Mouse (Mus musculus) megakaryocyte, embryonic 14.5 days (primary cell): Measurements from ENCODE around the gene Otop3. TPM values are rescaled to one million over a fixed set of nuclear protein-coding genes. Genes with fewer than 3 reads are reported as not detected.

ENCODE experiments used
- H3K27me3 ChIP-seq: replicated peaks from 2 replicates; pipeline ENCODE3; 2012; ENCODE audit warnings: inconsistent platforms
- H3K36me3 ChIP-seq: replicated peaks from 2 replicates; pipeline ENCODE3; 2012; ENCODE audit warnings: low read length, inconsistent platforms, mixed read lengths
- H3K4me1 ChIP-seq: 2 replicates; pipeline ENCODE4 v1.6.1; 2012; ENCODE audit warnings: inconsistent platforms
- H3K4me3 ChIP-seq: replicated peaks from 2 replicates; pipeline ENCODE3; 2012; ENCODE audit warnings: moderate library complexity, mild to moderate bottlenecking, inconsistent platforms
- H3K9me3 ChIP-seq: 2 replicates; pipeline ENCODE4 v1.6.1; 2012; ENCODE audit warnings: inconsistent platforms
- FLI1 ChIP-seq: IDR thresholded peaks from 2 replicates; pipeline ENCODE4 v1.6.1; 2012; ENCODE audit warnings: low read length, inconsistent platforms, mixed read lengths
- GATA1 ChIP-seq: IDR thresholded peaks from 3 replicates; pipeline ENCODE4 v1.6.1; 2012; ENCODE audit warnings: mixed read lengths, low read length, inconsistent platforms, borderline replicate concordance
- polyA plus RNA-seq: library from polyadenylated mRNA; stranded (reverse); fragments of >175 nt; gene quantifications from 2 replicates; pipeline ENCODE4 v1.2.3, GENCODE M21; 2012; ENCODE audit warnings: low replicate concordance; ENCODE audit not compliant: insufficient read depth

Otop3 gene
- polyA plus RNA-seq, 1 experiment = not detected

DNA sequence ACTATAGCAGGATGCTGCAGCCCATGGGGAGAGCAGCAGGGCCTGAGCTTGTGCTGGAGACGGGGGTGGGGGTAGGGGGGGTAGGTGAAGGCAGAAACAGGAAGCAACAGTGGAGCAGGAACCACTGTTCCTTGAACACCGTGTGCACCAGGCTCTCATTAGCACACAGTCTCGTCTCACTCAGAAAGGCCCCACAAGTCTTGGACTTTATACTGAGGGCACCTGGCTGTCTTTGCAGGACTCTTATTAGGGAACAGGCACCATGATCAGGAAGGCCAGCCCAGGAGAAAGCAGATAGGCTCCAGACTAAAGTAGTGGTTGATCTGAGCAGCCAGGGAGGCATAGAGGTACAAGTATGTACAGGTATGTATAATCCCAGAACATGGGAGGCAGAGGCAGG, 2.8 kb downstream of the Otop3 start:
- Histone ChIP-seq H3K4me3 (no peak overlapping the region), H3K4me1 (peaks cover 9% of the 10 kb centered on the region), H3K36me3 (no peaks in the 10 kb centered on the region), H3K27me3 (peaks cover 95% of the 10 kb centered on the region), H3K9me3 (no peaks in the 10 kb centered on the region)
- TF ChIP-seq GATA1 = no peak
- TF ChIP-seq FLI1 = no peak

DNA sequence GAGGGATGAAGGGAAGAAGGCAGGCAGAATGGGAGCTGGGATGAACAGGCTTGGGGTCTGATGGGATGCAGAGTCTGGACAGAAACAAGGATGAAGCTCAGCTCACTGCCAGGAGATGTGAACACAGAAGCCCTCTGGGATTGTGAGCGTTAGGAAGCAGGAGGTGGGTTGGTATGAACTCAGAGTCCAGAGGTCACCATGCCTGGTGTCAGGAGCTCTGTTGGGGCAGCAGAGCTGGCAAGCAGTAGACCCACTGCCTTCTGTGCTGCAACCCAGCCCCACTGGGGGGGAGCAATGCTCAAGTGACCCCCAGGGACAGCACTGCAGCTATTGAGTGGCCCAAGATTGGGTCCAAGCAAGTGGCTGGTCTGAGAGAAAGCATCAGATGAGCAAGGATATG, 3.3 kb downstream of the Otop3 start:
- peaks cover 9% of the 10 kb centered on the region for H3K4me1 ChIP-seq
- H3K27me3 ChIP-seq = peaks cover 95% of the 10 kb centered on the region
- TF ChIP-seq FLI1 (no peak), GATA1 (no peak)
- H3K4me3 ChIP-seq = no peak overlapping the region
- H3K9me3 ChIP-seq = no peaks in the 10 kb centered on the region
- H3K36me3 ChIP-seq = no peaks in the 10 kb centered on the region

DNA sequence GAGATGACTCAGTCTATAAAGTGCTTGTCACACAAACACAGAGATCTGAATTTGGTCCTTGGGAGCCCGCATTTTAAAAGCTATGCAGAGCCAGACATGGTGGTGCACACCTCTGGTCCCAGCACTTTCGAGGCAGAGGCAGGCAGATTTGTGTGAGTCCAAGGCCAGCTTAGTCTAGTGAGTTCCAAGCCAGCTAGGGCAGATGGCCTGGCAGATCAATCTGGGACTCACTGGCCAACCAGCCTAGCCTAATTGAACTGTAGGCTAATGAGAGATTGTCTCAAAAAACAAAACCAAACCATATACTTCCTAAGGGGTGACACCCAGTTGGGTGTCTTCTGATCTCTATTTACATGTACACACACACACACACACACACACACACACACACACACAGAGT, 6.7 kb downstream of the Otop3 start:
- peaks cover 11% of the 10 kb centered on the region for H3K4me1 ChIP-seq
- no peak overlapping the region for H3K4me3 ChIP-seq
- H3K36me3 ChIP-seq = no peaks in the 10 kb centered on the region
- no peak for TF ChIP-seq FLI1
- no peak for TF ChIP-seq GATA1
- no peaks in the 10 kb centered on the region for H3K9me3 ChIP-seq
- peaks cover 92% of the 10 kb centered on the region for H3K27me3 ChIP-seq

DNA sequence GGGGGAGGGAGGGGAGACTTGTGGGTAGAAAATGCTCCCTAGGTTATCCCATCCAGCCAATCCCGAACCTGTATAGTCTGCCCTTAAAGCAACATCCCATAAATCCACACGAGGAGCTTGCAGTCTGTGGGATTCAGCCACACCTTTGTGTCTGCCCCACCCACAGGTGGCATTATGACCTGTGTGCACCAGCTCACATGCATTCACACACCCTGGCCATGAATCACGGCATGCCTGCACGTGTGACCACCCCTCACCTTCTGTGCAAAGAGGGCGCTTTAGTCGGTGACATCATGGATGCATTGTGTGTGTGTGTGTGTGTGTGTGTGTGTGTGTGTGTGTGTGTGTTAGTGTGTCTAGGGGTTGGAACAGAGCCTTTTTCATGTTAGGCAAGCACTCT, 7.3 kb downstream of the Otop3 start:
- TF ChIP-seq GATA1 (no peak), FLI1 (no peak)
- Histone ChIP-seq H3K9me3 (no peaks in the 10 kb centered on the region), H3K4me1 (peaks cover 11% of the 10 kb centered on the region), H3K36me3 (no peaks in the 10 kb centered on the region), H3K4me3 (no peak overlapping the region), H3K27me3 (peaks cover 92% of the 10 kb centered on the region)

DNA sequence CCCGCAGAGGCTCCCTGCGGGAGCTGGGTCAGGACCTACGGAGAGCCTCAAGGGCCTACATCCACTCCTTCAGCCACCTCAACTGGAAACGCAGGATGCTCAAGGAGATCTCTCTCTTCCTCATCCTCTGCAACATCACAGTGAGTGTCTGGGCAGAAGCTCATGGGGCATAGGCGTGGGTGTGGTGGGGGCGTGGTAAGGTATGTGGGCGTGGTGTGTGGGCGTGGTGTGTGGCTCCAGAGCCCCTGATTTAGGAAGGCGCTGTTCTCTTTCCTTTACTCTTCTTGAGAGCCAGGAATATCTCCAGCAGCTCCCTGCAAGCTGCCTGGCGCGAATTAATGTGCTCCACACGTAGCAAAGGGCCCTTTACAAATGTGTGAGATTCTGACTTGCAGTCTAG, 10.4 kb downstream of the Otop3 start:
- Histone ChIP-seq H3K27me3 (peaks cover 94% of the 10 kb centered on the region), H3K9me3 (no peaks in the 10 kb centered on the region), H3K36me3 (no peaks in the 10 kb centered on the region), H3K4me1 (peaks cover 6% of the 10 kb centered on the region; the same call in 1 of the 2 replicates), H3K4me3 (no peak overlapping the region)
- no peak for TF ChIP-seq GATA1
- no peak for TF ChIP-seq FLI1

DNA sequence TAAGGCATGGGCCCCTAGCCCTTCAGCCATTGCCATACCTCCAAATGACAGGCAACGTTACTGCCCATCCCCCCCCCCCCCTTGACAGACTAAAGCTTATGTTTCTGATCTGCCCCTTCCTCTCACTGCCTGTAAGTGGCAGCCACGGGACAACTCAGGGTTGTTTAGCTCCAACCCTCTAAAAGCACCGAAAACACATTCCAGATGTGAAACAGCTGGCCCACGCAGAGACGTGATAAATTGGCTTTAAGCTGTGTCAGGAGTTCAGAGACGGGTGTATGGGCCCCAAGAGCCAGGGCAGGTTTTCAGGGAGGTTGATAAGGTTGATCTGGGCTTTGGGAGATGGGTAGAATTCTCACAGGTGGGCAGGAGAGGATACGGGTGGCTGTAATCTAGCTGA, 11.0 kb downstream of the Otop3 start:
- TF ChIP-seq GATA1 = no peak
- Histone ChIP-seq H3K9me3 (no peaks in the 10 kb centered on the region), H3K27me3 (peaks cover 94% of the 10 kb centered on the region), H3K4me3 (no peak overlapping the region), H3K4me1 (peaks cover 6% of the 10 kb centered on the region; the same call in 1 of the 2 replicates), H3K36me3 (no peaks in the 10 kb centered on the region)

DNA sequence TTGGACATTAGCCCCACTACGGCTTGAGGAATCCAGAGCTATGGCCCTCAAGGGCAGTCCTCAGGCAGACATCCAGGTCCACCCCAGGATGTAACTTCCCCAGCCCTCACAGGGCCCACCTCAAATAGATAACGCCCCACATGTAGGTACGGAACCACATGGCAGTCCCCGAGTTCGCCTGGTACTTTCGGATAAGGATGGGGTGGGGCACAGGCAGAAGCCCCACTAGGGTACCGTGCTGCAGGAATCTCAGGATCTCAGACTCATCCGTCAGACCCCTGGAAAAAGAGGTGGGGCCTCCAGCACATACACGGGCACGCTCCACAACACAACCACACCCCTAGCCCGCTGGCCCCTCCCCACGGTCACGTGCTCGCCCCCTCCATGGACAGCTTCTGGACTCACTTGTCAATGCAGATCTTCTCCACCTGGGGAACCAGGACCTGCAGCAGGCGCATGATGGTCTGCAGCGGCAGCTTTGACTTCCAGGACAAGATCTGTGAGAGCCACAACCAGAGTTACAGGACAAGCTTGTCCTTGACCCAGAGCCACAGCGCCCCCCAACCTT, 14.2 kb downstream of the Otop3 start:
- H3K27me3 ChIP-seq = peaks cover 96% of the 10 kb centered on the region
- H3K36me3 ChIP-seq = no peaks in the 10 kb centered on the region
- TF ChIP-seq FLI1 = no peak
- no peak for TF ChIP-seq GATA1
- no peak overlapping the region for H3K4me3 ChIP-seq
- peaks cover 5% of the 10 kb centered on the region; the same call in 1 of the 2 replicates for H3K9me3 ChIP-seq
- peaks cover 14% of the 10 kb centered on the region for H3K4me1 ChIP-seq

DNA sequence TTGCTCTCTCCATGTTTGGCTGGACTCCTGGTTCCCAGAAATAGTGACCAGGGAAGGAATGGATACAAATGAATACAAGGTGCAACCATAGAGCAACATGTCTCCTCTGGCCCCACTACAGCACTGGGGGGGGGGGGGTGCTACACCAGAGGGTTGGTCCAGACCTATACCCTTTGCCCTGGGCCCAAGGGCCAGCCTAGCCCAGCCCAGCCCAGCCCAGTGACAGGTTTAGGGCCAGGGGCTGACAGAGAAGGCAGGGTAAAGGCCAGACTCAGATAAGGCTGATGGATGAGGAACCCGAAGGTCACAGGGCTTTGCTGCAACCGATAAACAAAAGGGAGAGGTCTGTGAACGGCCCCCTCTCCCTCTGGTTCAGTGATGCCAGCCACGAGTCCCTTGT, 15.4 kb downstream of the Otop3 start:
- peaks cover 90% of the 10 kb centered on the region for H3K27me3 ChIP-seq
- TF ChIP-seq FLI1 (no peak), GATA1 (no peak)
- H3K9me3 ChIP-seq = peaks cover 5% of the 10 kb centered on the region; the same call in 1 of the 2 replicates
- no peaks in the 10 kb centered on the region for H3K36me3 ChIP-seq
- H3K4me3 ChIP-seq = no peak overlapping the region
- peaks cover 15% of the 10 kb centered on the region for H3K4me1 ChIP-seq

DNA sequence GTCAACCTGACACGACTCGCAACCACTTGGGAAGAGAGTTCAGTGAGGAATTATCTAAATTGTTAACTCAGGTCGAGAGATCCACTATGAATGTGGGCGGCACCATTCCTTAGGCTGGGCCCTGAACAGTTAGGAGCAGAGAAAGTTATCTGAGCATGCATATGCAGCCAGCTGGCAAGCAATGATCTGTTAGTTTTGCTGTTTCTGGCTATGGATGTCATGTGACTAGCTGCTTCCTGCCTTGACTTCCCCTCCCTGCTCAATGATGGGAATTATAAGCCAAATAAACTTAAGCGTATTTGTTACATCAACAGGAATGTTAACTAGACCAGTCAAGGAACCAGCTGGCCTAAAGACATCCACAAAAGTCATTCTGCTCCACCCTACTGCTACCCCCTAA, 18.8 kb downstream of the Otop3 start:
- TF ChIP-seq GATA1 (no peak), FLI1 (no peak)
- Histone ChIP-seq H3K4me3 (no peak overlapping the region), H3K36me3 (no peaks in the 10 kb centered on the region), H3K4me1 (peaks cover 26% of the 10 kb centered on the region), H3K27me3 (peaks cover 84% of the 10 kb centered on the region), H3K9me3 (peaks cover 5% of the 10 kb centered on the region; the same call in 1 of the 2 replicates)

DNA sequence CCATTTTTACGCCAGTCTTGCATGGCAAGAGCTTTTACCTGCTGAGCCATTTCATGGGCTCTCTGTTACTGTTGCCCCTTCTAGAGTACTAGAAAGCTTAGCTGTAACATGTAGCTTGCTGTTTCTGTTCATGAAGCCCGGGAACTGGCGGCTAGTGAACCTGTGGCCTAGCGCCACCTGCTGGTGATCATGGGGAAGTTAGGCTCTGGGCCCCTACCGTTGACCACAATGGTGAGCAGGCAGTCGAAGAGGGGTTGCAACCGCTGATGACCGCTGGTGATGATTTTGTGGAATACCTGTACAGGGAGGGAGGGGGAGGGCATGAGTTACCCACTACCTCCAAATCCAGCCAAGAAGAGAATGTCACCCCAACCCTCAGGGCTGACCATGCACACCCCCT, 19.7 kb downstream of the Otop3 start:
- Histone ChIP-seq H3K4me1 (peaks cover 32% of the 10 kb centered on the region), H3K4me3 (no peak overlapping the region), H3K36me3 (no peaks in the 10 kb centered on the region), H3K9me3 (peaks cover 5% of the 10 kb centered on the region; the same call in 1 of the 2 replicates), H3K27me3 (peaks cover 83% of the 10 kb centered on the region)
- TF ChIP-seq GATA1 (no peak), FLI1 (no peak)

DNA sequence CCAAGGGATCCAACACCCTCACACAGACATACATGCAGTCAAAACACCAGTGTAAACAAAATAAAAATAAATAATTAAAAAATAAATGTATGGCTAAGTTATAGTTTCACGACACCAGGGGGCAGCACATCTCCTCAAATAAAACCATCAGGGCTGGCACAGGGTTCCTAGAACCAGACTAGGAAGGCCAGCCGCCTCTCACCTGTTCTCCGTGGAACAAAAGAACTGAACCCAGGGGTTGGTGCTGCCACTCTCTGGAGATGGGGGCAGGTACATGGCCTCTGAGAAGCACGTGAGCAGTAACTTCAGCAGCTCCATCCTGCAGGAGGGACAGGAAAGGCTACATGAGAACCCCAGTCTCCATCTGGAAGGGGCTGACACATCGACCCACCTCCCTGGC, 23.9 kb downstream of the Otop3 start:
- TF ChIP-seq GATA1 (no peak), FLI1 (no peak)

More for the DNA sequence above, 23.9 kb downstream of the Otop3 start:
- Histone ChIP-seq H3K4me3 (no peak overlapping the region), H3K27me3 (peaks cover 83% of the 10 kb centered on the region), H3K36me3 (no peaks in the 10 kb centered on the region), H3K4me1 (peaks cover 33% of the 10 kb centered on the region), H3K9me3 (0 out of 2 replicates have a peak, but pooled peaks cover under 1% of the 10 kb centered on the region)
